Mouse (Mus musculus) neural tube, postnatal 0 days (tissue): ENCODE measurements around the gene Hamp. TPM values are rescaled to one million over a fixed set of nuclear protein-coding genes. Genes with fewer than 3 reads are reported as not detected.

ENCODE experiments used
- polyA plus RNA-seq: library from polyadenylated mRNA; unstranded; fragments of >200 nt; fragmentation: Nextera tagmentation; extraction: Ambion mirVana; gene quantifications from 2 replicates; pipeline ENCODE4 v1.2.1, GENCODE M21; 2015

Hamp gene
- not detected in 2 replicates for polyA plus RNA-seq

DNA sequence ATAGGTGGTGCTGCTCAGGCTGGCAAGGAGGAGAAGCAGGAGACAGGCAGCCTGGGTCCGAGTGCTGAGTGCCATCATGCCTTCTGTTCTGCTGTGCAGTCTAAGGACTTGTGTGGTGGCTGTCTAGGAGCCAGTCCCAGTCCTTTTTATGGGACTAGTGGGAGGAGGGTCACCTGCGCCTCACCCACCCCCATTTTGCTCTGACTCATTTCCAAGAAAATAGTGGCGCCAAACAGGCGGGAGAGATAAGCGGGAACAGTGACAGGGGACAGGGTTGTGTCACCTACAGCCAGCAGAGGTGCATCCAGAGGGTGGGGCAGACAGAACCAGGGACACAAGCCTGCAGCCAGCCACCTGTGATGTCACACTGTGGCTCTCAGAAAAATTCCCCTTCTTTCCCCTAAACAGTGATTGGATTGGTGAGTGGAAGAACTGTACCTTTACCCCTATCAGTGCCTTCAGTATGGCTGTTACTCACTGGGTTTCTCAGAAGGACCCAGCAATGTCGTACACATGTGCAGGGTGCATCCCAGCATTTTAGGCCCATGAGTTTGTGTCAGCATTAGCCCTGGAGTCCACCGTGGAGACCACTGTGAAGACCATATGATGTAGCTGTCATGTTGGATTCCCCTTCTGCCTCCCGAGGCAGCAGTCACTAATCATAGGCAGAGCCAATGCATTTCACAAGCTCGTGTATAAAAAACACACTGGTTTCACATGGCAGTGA is at the start of gene Hamp:
TSS of gene Hamp (minus strand) at position 124 of the 727 bp plus-strand sequence.

DNA sequence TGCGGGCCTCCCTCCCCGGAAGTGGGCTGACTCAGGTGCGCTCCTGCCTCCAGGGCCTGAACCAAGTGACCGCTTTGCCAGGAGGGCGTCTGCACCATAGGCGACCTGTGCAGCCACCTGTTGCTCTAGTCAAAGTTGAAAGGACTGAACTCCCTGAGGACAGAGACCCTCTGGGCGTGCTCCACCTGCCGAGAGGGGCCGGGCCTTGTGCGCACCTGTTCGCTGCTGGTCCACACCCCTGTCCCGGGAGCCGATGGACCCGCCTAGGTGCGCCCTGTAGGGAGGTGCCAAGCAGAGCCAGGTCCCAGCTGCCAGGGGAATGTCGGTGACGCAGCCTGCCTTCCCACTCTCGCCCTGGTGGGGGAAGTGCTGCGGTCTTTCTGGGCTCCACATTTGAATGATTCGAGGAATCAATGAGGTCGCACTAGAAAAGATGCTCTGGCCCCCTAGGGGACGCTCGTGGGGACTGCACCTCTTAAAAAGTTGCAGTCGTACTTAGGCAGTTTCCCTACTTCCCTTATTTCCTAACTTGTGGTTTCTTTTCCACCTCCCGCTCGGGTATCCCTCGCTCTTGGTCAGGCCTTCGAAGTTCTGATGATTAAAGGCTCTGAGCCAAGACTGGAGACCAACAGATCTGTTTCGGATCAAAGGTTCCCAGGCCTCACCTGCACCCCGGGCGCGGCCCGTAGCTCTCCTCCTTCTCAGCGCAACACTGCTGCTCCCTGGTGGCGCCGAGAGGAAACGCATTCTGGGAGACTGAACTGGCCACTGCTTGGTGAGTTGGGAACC is 29.9 kb upstream of the Hamp start, which contains the start of gene Fam187b:
TSS of gene Fam187b (plus strand) at position 290 of the 789 bp plus-strand sequence.

DNA sequence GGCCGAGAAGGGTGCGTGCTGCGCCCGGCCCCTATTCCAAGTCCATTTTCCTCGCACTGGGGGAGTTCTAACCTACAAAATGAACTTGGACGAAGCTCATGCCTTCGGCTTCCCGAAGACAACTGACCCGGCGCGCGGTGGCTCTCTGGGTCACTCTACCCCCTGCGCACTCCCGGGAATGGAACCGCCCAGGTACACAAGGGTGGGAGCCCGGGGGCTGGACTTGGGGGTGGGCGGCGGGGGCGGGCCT is 29.3 kb upstream of the Hamp start, which contains the start of gene Lsr:
TSS of gene Lsr (minus strand) at position 214 of the 250 bp plus-strand sequence.

DNA sequence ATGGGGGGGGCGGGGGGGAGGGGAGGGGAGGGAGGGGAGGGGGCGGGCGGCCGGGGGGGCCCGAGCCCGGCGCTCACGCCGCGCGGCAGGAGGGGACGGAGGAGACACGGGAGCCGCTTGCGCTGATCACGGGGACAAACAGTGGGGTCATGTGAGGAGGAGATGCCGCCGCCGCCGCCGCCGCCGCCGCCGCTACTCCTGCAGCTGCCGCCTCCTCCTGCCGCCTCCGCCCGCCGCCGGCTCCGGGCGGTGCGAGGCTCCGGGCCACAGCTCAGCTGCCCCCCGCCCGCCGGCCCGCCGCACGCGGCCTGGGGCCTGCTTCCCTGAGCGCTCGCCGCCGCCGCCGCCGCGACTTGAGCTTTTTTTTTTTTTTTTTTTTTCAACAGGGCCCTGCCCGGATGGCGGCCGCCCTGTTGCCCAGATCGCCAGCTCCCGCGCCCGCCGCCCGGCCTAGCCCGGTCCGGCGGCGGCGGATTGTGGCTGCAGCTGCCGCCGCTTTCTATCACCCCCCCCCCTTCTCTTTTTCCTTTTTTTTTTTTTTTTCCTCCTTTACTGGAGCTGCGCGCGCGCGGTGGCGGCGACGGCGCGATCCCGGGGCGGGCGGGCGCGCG is 13.0 kb upstream of the Hamp start, which contains the start of gene Usf2:
TSS of gene Usf2 (minus strand) at position 48 of the 611 bp plus-strand sequence.

DNA sequence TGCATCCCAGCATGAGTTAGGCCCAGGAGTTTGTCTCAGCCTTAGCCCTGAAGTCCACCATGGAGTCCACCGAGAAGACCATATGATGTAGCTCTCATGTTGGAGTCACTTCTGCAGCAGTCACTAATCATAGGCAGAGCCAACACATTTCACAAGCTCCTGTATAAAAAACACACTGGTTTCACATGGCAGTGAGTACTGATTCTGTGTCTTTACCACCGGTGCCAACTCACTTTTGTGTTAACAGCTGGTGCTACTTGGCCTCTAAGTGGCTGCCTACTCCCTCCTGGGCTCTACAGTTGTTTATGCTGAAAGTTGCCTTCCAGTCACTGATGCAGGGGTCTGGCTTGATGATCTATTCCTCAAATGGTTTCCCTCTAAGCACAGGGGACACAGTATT is 19.3 kb downstream of the Hamp start, which contains the start of gene Hamp2:
TSS of gene Hamp2 (minus strand) at position 101 of the 400 bp plus-strand sequence.

DNA sequence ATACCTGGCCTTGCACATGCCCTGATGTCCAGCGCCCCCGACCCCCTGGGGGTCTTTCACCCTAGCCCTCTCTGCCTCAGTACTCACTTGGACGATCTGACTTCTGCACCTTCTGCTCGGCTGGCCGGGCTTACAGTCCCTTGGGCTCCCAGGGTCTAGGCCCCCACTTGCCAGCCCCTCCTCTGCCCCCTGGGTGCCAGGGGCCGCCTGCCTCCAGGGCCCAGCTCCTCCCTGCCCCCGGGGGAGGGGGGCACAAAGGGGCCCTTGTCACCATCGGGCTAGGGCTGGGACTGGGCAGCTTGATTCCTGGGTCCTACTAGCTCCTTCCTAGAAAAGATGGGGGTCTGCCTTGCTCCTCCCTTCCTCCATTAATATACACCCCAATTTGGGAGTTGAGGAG is 29.1 kb downstream of the Hamp start, which contains the start of gene Mag:
TSS of gene Mag (minus strand) at position 142 of the 400 bp plus-strand sequence.

Other genes with a start within 250 kb of the Hamp start
- not detected in 2 replicates for gene 2200002J24Rik, start 245.1 kb downstream of the Hamp start, polyA plus RNA-seq
- gene Atp4a, start 231.8 kb downstream of the Hamp start, polyA plus RNA-seq, result 6.1 and 6.3 TPM in 2 replicates
- gene Tmem147, start 214.5 kb downstream of the Hamp start, polyA plus RNA-seq, result 359 and 361 TPM in 2 replicates
- 0.43 and 0.98 TPM in 2 replicates for gene Gapdhs, start 200.4 kb downstream of the Hamp start, polyA plus RNA-seq
- gene Sbsn, start 192.6 kb downstream of the Hamp start, polyA plus RNA-seq, result 3.3 and 3.7 TPM in 2 replicates
- gene Dmkn, start 180.3 kb downstream of the Hamp start, polyA plus RNA-seq, result 5.9 and 7.8 TPM in 2 replicates
- gene Krtdap, start 156.1 kb downstream of the Hamp start, polyA plus RNA-seq, result 7.9 and 15.2 TPM in 2 replicates
- gene Ffar2, start 120.3 kb downstream of the Hamp start, polyA plus RNA-seq, result 0.37 TPM in 1 of 2 replicates, not detected in the other
- not detected in 2 replicates for gene Ffar3, start 87.9 kb downstream of the Hamp start, polyA plus RNA-seq
- gene Ffar1, start 82.5 kb downstream of the Hamp start, polyA plus RNA-seq, result not detected in 2 replicates
- 0.05 TPM in 1 of 2 replicates, not detected in the other for gene Cd22, start 63.7 kb downstream of the Hamp start, polyA plus RNA-seq
- gene Mag, start 29.2 kb downstream of the Hamp start, polyA plus RNA-seq, result 19.5 and 38.7 TPM in 2 replicates
- gene Hamp2, start 19.4 kb downstream of the Hamp start, polyA plus RNA-seq, result not detected in 2 replicates
- gene Usf2, start 12.8 kb upstream of the Hamp start, polyA plus RNA-seq, result 28.6 and 34.2 TPM in 2 replicates
- gene Lsr, start 29.4 kb upstream of the Hamp start, polyA plus RNA-seq, result 23.1 and 23.9 TPM in 2 replicates
- gene Fam187b, start 29.8 kb upstream of the Hamp start, polyA plus RNA-seq, result 0.76 and 1.1 TPM in 2 replicates
- 36.9 and 57.9 TPM in 2 replicates for gene Fxyd5, start 98.4 kb upstream of the Hamp start, polyA plus RNA-seq
- gene Fxyd7, start 107.4 kb upstream of the Hamp start, polyA plus RNA-seq, result 714 and 730 TPM in 2 replicates
- 87.3 and 114 TPM in 2 replicates for gene Fxyd1, start 113.2 kb upstream of the Hamp start, polyA plus RNA-seq
- 2.5 and 3.6 TPM in 2 replicates for gene Lgi4, start 115.3 kb upstream of the Hamp start, polyA plus RNA-seq
- gene Fxyd3, start 132.7 kb upstream of the Hamp start, polyA plus RNA-seq, result 3.1 and 3.5 TPM in 2 replicates
- gene Hpn, start 171.3 kb upstream of the Hamp start, polyA plus RNA-seq, result 0.71 and 1.0 TPM in 2 replicates
- gene Scn1b, start 183.0 kb upstream of the Hamp start, polyA plus RNA-seq, result 71.7 and 85.1 TPM in 2 replicates
- 112 and 137 TPM in 2 replicates for gene Gramd1a, start 211.9 kb upstream of the Hamp start, polyA plus RNA-seq